Mouse (Mus musculus): ENCODE data around the gene Dab1.

GRCm38 (mm10) chr4:104217336-104217735, 598.2 kb downstream of the Dab1 start:
- no peak for TF ChIP-seq CTCF (IDR thresholded peaks at IDR 0.05; ENCODE audit: control insufficient read depth, insufficient read depth, insufficient replicate concordance, low read depth, low read length)
- TF ChIP-seq POLR2A (IDR thresholded peaks at IDR 0.05; ENCODE audit: control insufficient read depth, low read depth, low read length), result no peak
